Mouse (Mus musculus): ENCODE data around the gene Rbm12. TPM values are rescaled to one million over a fixed set of nuclear protein-coding genes. Genes with fewer than 3 reads are reported as not detected.

The Rbm12 gene
- polyA plus RNA-seq, 1 experiment from 2014 or later, result 10.0 TPM

DNA sequence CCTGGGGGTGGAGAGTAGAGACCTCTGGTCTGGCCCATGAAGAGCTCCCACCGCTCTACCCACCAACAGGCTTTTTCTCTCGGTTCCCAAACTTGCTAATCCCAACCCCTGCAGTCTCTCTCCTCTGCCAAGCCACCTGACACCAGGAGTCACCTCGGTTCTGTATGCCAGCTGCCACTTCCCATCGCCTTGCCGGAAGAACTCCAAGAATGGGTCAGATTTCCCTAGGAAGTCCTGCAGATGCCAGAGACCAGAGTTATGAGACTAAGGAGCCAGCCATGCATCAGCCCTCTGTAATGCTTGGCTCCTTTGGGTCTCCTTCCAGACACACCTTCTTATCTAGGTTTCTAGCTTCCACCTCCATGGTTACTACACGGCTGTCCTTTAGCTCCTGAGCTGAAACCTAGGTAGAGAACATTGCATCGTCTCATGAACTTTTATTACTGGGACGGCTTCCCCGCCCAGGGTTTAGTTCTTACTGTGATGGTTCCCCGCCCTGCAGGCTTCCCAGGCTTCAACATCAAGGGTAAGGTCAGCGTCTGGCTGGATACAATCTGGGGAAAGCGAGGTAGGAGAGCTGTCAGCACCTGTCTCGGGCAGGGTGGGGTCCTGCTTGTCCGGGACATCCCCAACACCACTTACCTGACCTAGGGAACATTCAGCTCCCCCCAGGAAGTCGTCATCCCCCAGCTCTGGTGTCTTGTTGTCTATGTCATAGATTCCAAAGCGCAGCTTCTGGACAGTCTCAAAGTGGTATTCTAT is 33.2 kb downstream of the Rbm12 start:
- Histone ChIP-seq H3K4me3 (replicated peaks) (no peak overlapping the region), H3K36me3 (peaks cover 56% of the 10 kb centered on the region), H3K9me3 (replicated peaks) (no peaks in the 10 kb centered on the region), H3K27ac (no peak overlapping the region), H3K9ac (no peak overlapping the region), H3K4me2 (no peak overlapping the region), H3K27me3 (no peaks in the 10 kb centered on the region), H3K4me1 (replicated peaks) (peaks cover 12% of the 10 kb centered on the region)
- WGBS (ENCODE audit: insufficient replicate concordance), result 88% methylated on average over 16 of the region's 16 CpGs
- ATAC-seq (ENCODE audit: low read depth), result no peak
- DNase-seq, result no peak

- no peak for ATAC-seq (ENCODE audit: low read depth)
- H3K4me3 ChIP-seq (replicated peaks), result no peak overlapping the region
- DNase-seq, result no peak
- WGBS (ENCODE audit: insufficient replicate concordance), result 72% methylated on average over 7 of the region's 7 CpGs
- H3K4me1 ChIP-seq (replicated peaks), result peaks cover under 1% of the 10 kb centered on the region
- H3K27me3 ChIP-seq, result no peaks in the 10 kb centered on the region
- no peaks in the 10 kb centered on the region for H3K9me3 ChIP-seq (replicated peaks)
- no peak overlapping the region for H3K4me2 ChIP-seq
- peaks cover 67% of the 10 kb centered on the region for H3K36me3 ChIP-seq
- H3K27ac ChIP-seq, result no peak overlapping the region
- H3K9ac ChIP-seq, result no peak overlapping the region
These were observed 34.3 kb downstream of the Rbm12 start for GRCm38 (mm10) chr2:156077461-156077860.

GRCm38 (mm10) chr2:156073725-156074124 is 38.1 kb downstream of the Rbm12 start:
- WGBS (ENCODE audit: insufficient replicate concordance), result 96% methylated on average over 15 of the region's 15 CpGs
- no peaks in the 10 kb centered on the region for H3K27me3 ChIP-seq
- ATAC-seq (ENCODE audit: low read depth) (no peak), DNase-seq (no peak)
- H3K4me1 ChIP-seq (replicated peaks), result no peaks in the 10 kb centered on the region
- H3K27ac ChIP-seq, result no peak overlapping the region
- no peak overlapping the region for H3K4me3 ChIP-seq (replicated peaks)
- H3K36me3 ChIP-seq, result peaks cover 95% of the 10 kb centered on the region
- no peak overlapping the region for H3K9ac ChIP-seq
- no peaks in the 10 kb centered on the region for H3K9me3 ChIP-seq (replicated peaks)
- H3K4me2 ChIP-seq, result no peak overlapping the region

- Histone ChIP-seq H3K9me3 (replicated peaks) (no peaks in the 10 kb centered on the region), H3K4me1 (replicated peaks) (peaks cover 9% of the 10 kb centered on the region), H3K4me3 (replicated peaks) (no peak overlapping the region), H3K27ac (no peak overlapping the region), H3K36me3 (peaks cover 74% of the 10 kb centered on the region), H3K9ac (no peak overlapping the region), H3K27me3 (no peaks in the 10 kb centered on the region), H3K4me2 (no peak overlapping the region)
- ATAC-seq (ENCODE audit: low read depth) (no peak), DNase-seq (no peak)
- WGBS (ENCODE audit: insufficient replicate concordance), result 91% methylated on average over 10 of the region's 10 CpGs
These were observed 40.5 kb downstream of the Rbm12 start for GRCm38 (mm10) chr2:156071236-156071635.

DNA sequence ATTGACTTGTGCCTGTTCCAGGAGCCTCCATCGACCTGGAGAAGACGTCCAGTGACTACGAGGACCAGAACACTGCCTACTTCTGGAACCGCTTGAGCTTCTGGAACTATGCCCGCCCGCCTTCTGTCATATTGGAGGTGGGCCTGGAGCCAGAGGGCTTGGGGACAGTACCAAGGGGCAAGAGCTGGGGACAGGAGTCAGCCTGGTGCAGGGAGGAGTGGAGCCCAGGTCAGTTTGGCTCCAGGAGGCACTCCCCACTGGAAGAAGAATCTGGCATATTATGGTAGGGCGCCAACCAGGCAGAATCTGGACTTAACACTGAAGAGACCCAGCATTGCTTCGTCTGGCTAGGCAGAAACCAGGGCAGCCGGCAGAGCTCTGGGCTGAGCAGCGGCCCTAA is 43.9 kb downstream of the Rbm12 start:
- WGBS (ENCODE audit: insufficient replicate concordance), result 86% methylated on average over 10 of the region's 10 CpGs
- no peak for ATAC-seq (ENCODE audit: low read depth)

GRCm38 (mm10) chr2:156066126-156066525 is 45.7 kb downstream of the Rbm12 start:
- Histone ChIP-seq H3K27ac (no peak overlapping the region), H3K4me1 (replicated peaks) (peaks cover 24% of the 10 kb centered on the region), H3K27me3 (no peaks in the 10 kb centered on the region), H3K9me3 (replicated peaks) (no peaks in the 10 kb centered on the region), H3K36me3 (peaks cover 24% of the 10 kb centered on the region), H3K4me3 (replicated peaks) (peak overlapping the region; percentile 77), H3K9ac (peak overlapping the region; percentile 83), H3K4me2 (peak overlapping the region; percentile 98)
- ATAC-seq (ENCODE audit: low read depth), result peak; percentile 4; the same call in 1 of the 2 replicates
- WGBS (ENCODE audit: insufficient replicate concordance), result 26% methylated on average over 10 of the region's 10 CpGs
- no peak for DNase-seq

More for the DNA sequence above, 43.9 kb downstream of the Rbm12 start:
- Histone ChIP-seq H3K27me3 (no peaks in the 10 kb centered on the region), H3K4me2 (no peak overlapping the region), H3K9me3 (replicated peaks) (no peaks in the 10 kb centered on the region), H3K36me3 (peaks cover 41% of the 10 kb centered on the region), H3K4me3 (replicated peaks) (no peak overlapping the region), H3K27ac (no peak overlapping the region), H3K9ac (no peak overlapping the region), H3K4me1 (replicated peaks) (peaks cover 24% of the 10 kb centered on the region)
- no peak for DNase-seq

- H3K4me2 ChIP-seq, result peak within 1 kb of the TSS; percentile 98
- ATAC-seq (ENCODE audit: low read depth), result peak; percentile 84
- peak; percentile 72 for DNase-seq
- under 1% methylated on average over 78 of the region's 81 CpGs for WGBS (ENCODE audit: insufficient replicate concordance)
- peaks cover 24% of the 10 kb centered on the region for H3K4me1 ChIP-seq (replicated peaks)
- H3K27me3 ChIP-seq, result no peaks in the 10 kb centered on the region
- H3K4me3 ChIP-seq (replicated peaks), result peak within 1 kb of the TSS; percentile 77
- peak within 1 kb of the TSS; percentile 83 for H3K9ac ChIP-seq
- H3K36me3 ChIP-seq, result peaks cover 18% of the 10 kb centered on the region
- H3K9me3 ChIP-seq (replicated peaks), result no peaks in the 10 kb centered on the region
- H3K27ac ChIP-seq, result peak within 1 kb of the TSS; percentile 70
These were observed 46.4 kb downstream of the Rbm12 start, which contains the start of gene Spag4 for GRCm38 (mm10) chr2:156065099-156066041. Gene Spag4, plus strand, starts transcription at chr2:156065175.

DNA sequence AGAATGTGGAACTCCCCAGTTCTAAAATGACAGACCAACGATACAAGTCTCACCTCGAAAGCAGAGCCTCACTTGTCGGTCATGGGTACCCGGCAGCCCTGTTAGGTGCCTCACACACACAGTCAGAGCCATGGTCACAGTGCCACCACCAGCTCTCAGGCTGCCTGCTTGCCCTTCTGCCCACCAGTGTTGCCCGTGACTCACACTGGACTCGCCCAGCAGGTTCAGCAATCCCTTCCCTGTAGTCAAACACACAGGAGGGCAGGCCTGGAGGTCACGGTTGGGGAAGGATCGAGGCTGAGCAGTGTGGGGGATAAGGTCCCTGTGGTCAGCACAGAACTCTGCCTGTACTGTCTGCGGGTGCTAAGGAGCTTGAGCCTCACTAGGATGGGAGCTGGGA is 59.0 kb downstream of the Rbm12 start, which contains the start of gene Fer1l4:
Gene Fer1l4 (minus strand): TSS at position 132 of the 400 bp plus-strand sequence.
- 61% methylated on average over 9 of the region's 9 CpGs for WGBS (ENCODE audit: insufficient replicate concordance)
- Histone ChIP-seq H3K27me3 (peaks cover 55% of the 10 kb centered on the region), H3K4me3 (replicated peaks) (no peak within 1 kb of the TSS), H3K36me3 (no peaks in the 10 kb centered on the region), H3K4me2 (no peak within 1 kb of the TSS), H3K9me3 (replicated peaks) (no peaks in the 10 kb centered on the region), H3K27ac (no peak within 1 kb of the TSS), H3K9ac (no peak within 1 kb of the TSS), H3K4me1 (replicated peaks) (no peaks in the 10 kb centered on the region; the same call in 1 of the 2 replicates)
- no peak for ATAC-seq (ENCODE audit: low read depth)
- DNase-seq, result no peak

- Histone ChIP-seq H3K4me1 (replicated peaks) (no peaks in the 10 kb centered on the region; the same call in 1 of the 2 replicates), H3K9ac (no peak overlapping the region), H3K27ac (no peak overlapping the region), H3K9me3 (replicated peaks) (no peaks in the 10 kb centered on the region), H3K4me3 (replicated peaks) (no peak overlapping the region), H3K27me3 (peaks cover 71% of the 10 kb centered on the region), H3K36me3 (no peaks in the 10 kb centered on the region), H3K4me2 (peak overlapping the region; percentile 6)
- ATAC-seq (ENCODE audit: low read depth) (no peak), DNase-seq (no peak)
- WGBS (ENCODE audit: insufficient replicate concordance), result 9% methylated on average over 19 of the region's 19 CpGs
These were observed 63.8 kb downstream of the Rbm12 start for GRCm38 (mm10) chr2:156047929-156048328.

GRCm38 (mm10) chr2:156042903-156043302 is 68.9 kb downstream of the Rbm12 start:
- H3K4me1 ChIP-seq (replicated peaks), result no peaks in the 10 kb centered on the region; the same call in 1 of the 2 replicates
- DNase-seq, result no peak
- WGBS (ENCODE audit: insufficient replicate concordance), result 60% methylated on average over 8 of the region's 8 CpGs
- H3K9me3 ChIP-seq (replicated peaks), result no peaks in the 10 kb centered on the region
- no peak overlapping the region for H3K9ac ChIP-seq
- H3K27ac ChIP-seq, result no peak overlapping the region
- ATAC-seq (ENCODE audit: low read depth), result no peak
- H3K27me3 ChIP-seq, result peaks cover 28% of the 10 kb centered on the region
- H3K4me2 ChIP-seq, result no peak overlapping the region
- H3K36me3 ChIP-seq, result no peaks in the 10 kb centered on the region
- H3K4me3 ChIP-seq (replicated peaks), result no peak overlapping the region

Data from liver, embryonic 13.5 days (tissue).